Mouse (Mus musculus): ENCODE measurements around the gene Mocs2.

Gene Mocs2

GRCm38 (mm10) chr13:114817751-114818360, at the start of gene Mocs2:
Gene Mocs2 (plus strand): TSS chr13:114818236.
- peak; percentile 50 to 89 for DNase-seq (ENCODE audit: low spot score in 2 of 2)

GRCm38 (mm10) chr13:114791511-114791910, 26.5 kb upstream of the Mocs2 start:
- DNase-seq (ENCODE audit: low spot score in 2 of 2): no peak

GRCm38 (mm10) chr13:114793250-114794030, 24.6 kb upstream of the Mocs2 start:
- peak in 1 of 2 experiments; percentile 73 for DNase-seq (ENCODE audit: low spot score in 2 of 2)

- no peak for DNase-seq (ENCODE audit: low spot score in 2 of 2)
Observed at GRCm38 (mm10) chr13:114801857-114802256, 16.2 kb upstream of the Mocs2 start.

- DNase-seq (ENCODE audit: low spot score in 2 of 2): no peak
Observed at GRCm38 (mm10) chr13:114802971-114803370, 15.1 kb upstream of the Mocs2 start.

- no peak for DNase-seq (ENCODE audit: low spot score in 2 of 2)
Observed at GRCm38 (mm10) chr13:114809624-114810210, 8.3 kb upstream of the Mocs2 start.

- no peak for DNase-seq (ENCODE audit: low spot score in 2 of 2)
Observed at GRCm38 (mm10) chr13:114818513-114818912, 477 bp downstream of the Mocs2 start.

- no peak for DNase-seq (ENCODE audit: low spot score in 2 of 2)
Observed at GRCm38 (mm10) chr13:114822871-114823270, 4.8 kb downstream of the Mocs2 start.

GRCm38 (mm10) chr13:114825377-114825855, 7.4 kb downstream of the Mocs2 start:
- no peak for DNase-seq (ENCODE audit: low spot score in 2 of 2)

GRCm38 (mm10) chr13:114831367-114831833, 13.4 kb downstream of the Mocs2 start:
- DNase-seq (ENCODE audit: low spot score in 2 of 2): no peak

GRCm38 (mm10) chr13:114832761-114833160, 14.7 kb downstream of the Mocs2 start:
- no peak for DNase-seq (ENCODE audit: low spot score in 2 of 2)

- DNase-seq (ENCODE audit: low spot score in 2 of 2): no peak
Observed at GRCm38 (mm10) chr13:114833351-114833750, 15.3 kb downstream of the Mocs2 start.

GRCm38 (mm10) chr13:114834580-114834979, 16.5 kb downstream of the Mocs2 start:
- DNase-seq (ENCODE audit: low spot score in 2 of 2): no peak

- DNase-seq (ENCODE audit: low spot score in 2 of 2): no peak
Observed at GRCm38 (mm10) chr13:114837061-114837460, 19.0 kb downstream of the Mocs2 start.

GRCm38 (mm10) chr13:114838535-114838990, 20.5 kb downstream of the Mocs2 start:
- peak; percentile 28 to 71 for DNase-seq (ENCODE audit: low spot score in 2 of 2)

- DNase-seq (ENCODE audit: low spot score in 2 of 2): no peak
Observed at GRCm38 (mm10) chr13:114839098-114839497, 21.1 kb downstream of the Mocs2 start.

- no peak for DNase-seq (ENCODE audit: low spot score in 2 of 2)
Observed at GRCm38 (mm10) chr13:114840545-114840944, 22.5 kb downstream of the Mocs2 start.

GRCm38 (mm10) chr13:114843318-114843717, 25.3 kb downstream of the Mocs2 start:
- DNase-seq (ENCODE audit: low spot score in 2 of 2): no peak

GRCm38 (mm10) chr13:114845804-114846203, 27.8 kb downstream of the Mocs2 start:
- DNase-seq (ENCODE audit: low spot score in 2 of 2): no peak

- DNase-seq (ENCODE audit: low spot score in 2 of 2): no peak
Observed at GRCm38 (mm10) chr13:114848945-114849344, 30.9 kb downstream of the Mocs2 start.

GRCm38 (mm10) chr13:114852264-114853111, 34.5 kb downstream of the Mocs2 start:
- no peak for DNase-seq (ENCODE audit: low spot score in 2 of 2)
